8 mouse cellular contexts compared by ENCODE assay signal in the genomic region with DNA sequence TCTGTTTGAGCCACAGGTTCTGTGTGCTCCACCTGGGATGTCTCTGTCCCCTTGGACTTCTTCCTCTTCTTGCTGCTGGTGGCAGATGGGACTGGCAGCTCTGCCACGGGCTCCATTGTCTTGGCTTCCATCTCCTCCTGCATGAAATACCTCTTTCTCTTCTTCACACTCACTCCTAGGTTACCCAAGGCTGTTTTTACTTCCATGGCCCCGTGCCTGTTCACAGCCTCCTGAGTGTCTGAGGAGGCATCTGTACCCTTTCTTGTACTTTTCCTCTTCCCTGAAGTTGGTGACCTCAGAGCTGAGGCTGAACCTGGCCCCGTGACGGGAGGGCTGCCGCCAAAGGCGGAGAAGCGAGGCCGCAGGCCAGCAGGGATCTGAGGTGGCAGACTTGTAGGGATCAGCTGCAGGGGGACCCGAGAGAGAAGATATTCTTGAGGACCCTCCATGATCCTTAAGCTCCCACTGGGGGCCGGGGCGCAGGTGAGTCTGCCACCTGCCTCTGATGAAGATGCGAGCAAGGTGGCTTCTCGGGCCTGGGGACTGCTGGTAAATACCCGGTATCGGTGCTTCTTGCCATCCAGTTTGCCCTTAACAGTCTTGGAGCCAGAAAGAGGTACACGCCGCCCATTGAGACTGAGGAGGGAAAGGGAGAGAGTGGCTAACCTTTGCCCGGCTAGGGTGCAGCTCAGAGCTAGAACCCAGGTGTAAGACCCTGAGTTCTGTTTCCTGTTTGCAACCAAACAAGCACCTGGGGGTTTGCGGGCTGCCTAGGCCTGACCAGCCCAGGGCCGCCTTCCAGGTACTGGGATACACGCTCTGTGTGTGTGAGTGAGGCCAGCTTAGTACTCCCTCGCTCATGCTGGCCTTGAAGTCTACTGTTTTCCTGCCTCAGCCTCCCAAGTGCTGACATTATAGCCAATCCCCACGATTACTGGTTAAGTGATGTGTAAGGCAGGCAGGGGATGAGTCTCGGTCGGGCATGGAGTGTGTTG. TPM values are rescaled to one million over a fixed set of nuclear protein-coding genes. Genes with fewer than 3 reads are reported as not detected.
A peak's percentile ranks its signal among the peaks of the same experiment; 100 is the strongest.
DNase-seq lines count a peak whose midpoint lies in the region; ATAC-seq and TF ChIP-seq lines count a peak whose summit lies in the region.

No protein-coding gene starts in this region.

- peak overlapping the region; percentile 71; the same call in 1 of the 2 replicates for H3K4me3 ChIP-seq in heart, embryonic 11.5 days (ENCODE audit: low read depth, low read length)
- peak overlapping the region; percentile 75 for H3K4me3 ChIP-seq in bone marrow macrophage, adult 2 months (ENCODE audit: insufficient read depth, low read length)
- H3K4me3 ChIP-seq in hindbrain, embryonic 16.5 days (ENCODE audit: low read length): peak overlapping the region; percentile 75
- H3K4me3 ChIP-seq in midbrain, embryonic 13.5 days (replicated peaks): peak overlapping the region; percentile 74; the same call in 1 of the 2 replicates
- no peak overlapping the region; the same call in 1 of the 2 replicates for H3K4me3 ChIP-seq in layer of hippocampus, adult 2 months

- no peak for ATAC-seq in heart, embryonic 11.5 days (replicated peaks; ENCODE audit: insufficient number of reproducible peaks, low FRiP score, low TSS enrichment)
- no peak for ATAC-seq in hindbrain, embryonic 16.5 days
- no peak for ATAC-seq in midbrain, embryonic 13.5 days

- H3K9me3 ChIP-seq in heart, embryonic 11.5 days (replicated peaks; ENCODE audit: control insufficient read depth, low read length): no peaks in the 10 kb centered on the region
- no peaks in the 10 kb centered on the region for H3K9me3 ChIP-seq in hindbrain, embryonic 16.5 days (ENCODE audit: control insufficient read depth, low read length)
- H3K9me3 ChIP-seq in midbrain, embryonic 13.5 days: no peaks in the 10 kb centered on the region

- H3K27ac ChIP-seq in heart, embryonic 11.5 days (ENCODE audit: low read depth, low read length): no peak overlapping the region
- no peak overlapping the region for H3K27ac ChIP-seq in bone marrow macrophage, adult 2 months (ENCODE audit: insufficient read depth, low read depth, low read length)
- no peak overlapping the region for H3K27ac ChIP-seq in hindbrain, embryonic 16.5 days (ENCODE audit: low read depth, low read length)
- no peak overlapping the region for H3K27ac ChIP-seq in midbrain, embryonic 13.5 days
- H3K27ac ChIP-seq in layer of hippocampus, adult 2 months: no peak overlapping the region

- H3K4me1 ChIP-seq in heart, embryonic 11.5 days (ENCODE audit: control insufficient read depth, insufficient read depth, low read length): peaks cover 16% of the 10 kb centered on the region
- H3K4me1 ChIP-seq in bone marrow macrophage, adult 2 months (ENCODE audit: control insufficient read depth, insufficient read depth, low read length): peaks cover 19% of the 10 kb centered on the region
- peaks cover 20% of the 10 kb centered on the region for H3K4me1 ChIP-seq in hindbrain, embryonic 16.5 days (ENCODE audit: control insufficient read depth, insufficient read depth, low read depth, low read length)
- H3K4me1 ChIP-seq in midbrain, embryonic 13.5 days (replicated peaks): peaks cover 40% of the 10 kb centered on the region

- peak overlapping the region; percentile 99; the same call in 1 of the 2 replicates for H3K4me2 ChIP-seq in heart, embryonic 11.5 days
- peak overlapping the region; percentile 99 for H3K4me2 ChIP-seq in hindbrain, embryonic 16.5 days (ENCODE audit: low read length)
- H3K4me2 ChIP-seq in midbrain, embryonic 13.5 days (replicated peaks): peak overlapping the region; percentile 98

- H3K27me3 ChIP-seq in heart, embryonic 11.5 days (ENCODE audit: control insufficient read depth, insufficient read depth, low read length): no peaks in the 10 kb centered on the region
- H3K27me3 ChIP-seq in hindbrain, embryonic 16.5 days (replicated peaks; ENCODE audit: control insufficient read depth, insufficient read depth, low read length): 0 out of 2 replicates have a peak, but pooled peaks cover 2% of the 10 kb centered on the region
- 0 out of 2 replicates have a peak, but pooled peaks cover 9% of the 10 kb centered on the region for H3K27me3 ChIP-seq in midbrain, embryonic 13.5 days

- no peak for TF ChIP-seq POLR2A in bone marrow macrophage, adult 2 months (IDR thresholded peaks at IDR 0.05; ENCODE audit: borderline replicate concordance, low read depth, low read length)

- H3K36me3 ChIP-seq in heart, embryonic 11.5 days (ENCODE audit: control insufficient read depth, insufficient read depth, low read length): peaks cover 13% of the 10 kb centered on the region
- peaks cover 15% of the 10 kb centered on the region for H3K36me3 ChIP-seq in hindbrain, embryonic 16.5 days (ENCODE audit: control insufficient read depth, insufficient read depth, low read length)
- H3K36me3 ChIP-seq in midbrain, embryonic 13.5 days: peaks cover 41% of the 10 kb centered on the region

- H3K9ac ChIP-seq in heart, embryonic 11.5 days (ENCODE audit: low read depth, low read length): peak overlapping the region; percentile 71; the same call in 1 of the 2 replicates
- no peak overlapping the region for H3K9ac ChIP-seq in hindbrain, embryonic 16.5 days (ENCODE audit: low read depth, low read length)
- H3K9ac ChIP-seq in midbrain, embryonic 13.5 days (replicated peaks): peak overlapping the region; percentile 39; the same call in 1 of the 2 replicates

- DNase-seq in heart, adult 9 months (ENCODE audit: low spot score in 2 of 2): no peak
- no peak for DNase-seq in layer of hippocampus, adult 2 months (ENCODE audit: low spot score in 2 of 2)
- DNase-seq in layer of hippocampus, postnatal 10 days (ENCODE audit: low spot score in 2 of 2): no peak
- no peak for DNase-seq in cerebellum, adult 11 months

- TF ChIP-seq CTCF in bone marrow macrophage, adult 2 months (IDR thresholded peaks at IDR 0.05; ENCODE audit: low read depth, low read length): no peak
- no peak for TF ChIP-seq CTCF in layer of hippocampus, adult 2 months (conservative IDR thresholded peaks at IDR 0.05)

- 91% methylated on average over 25 of the region's 25 CpGs for WGBS in heart, embryonic 11.5 days (ENCODE audit: insufficient replicate concordance)
- WGBS in hindbrain, embryonic 16.5 days: 91% methylated on average over 25 of the region's 25 CpGs
- 92% methylated on average over 25 of the region's 25 CpGs for WGBS in midbrain, embryonic 13.5 days

RNA-seq across cellular contexts. Expression of a gene that starts 1.6 kb away (rescaled TPM):
- polyA plus RNA-seq in heart, embryonic 11.5 days (2014; fragmentation: Nextera tagmentation; extraction: Ambion mirVana): 17.6 and 18.9 TPM in 2 replicates
- 7.8 and 8.4 TPM in 2 replicates for polyA plus RNA-seq in bone marrow macrophage, adult 2 months (2012; ENCODE audit: insufficient read depth, insufficient read length, missing spikeins)
- polyA plus RNA-seq in hindbrain, embryonic 16.5 days (2015; fragmentation: Nextera tagmentation; extraction: Ambion mirVana): 23.1 and 23.6 TPM in 2 replicates
- 19.6 and 20.4 TPM in 2 replicates for polyA plus RNA-seq in midbrain, embryonic 13.5 days (2015; fragmentation: Nextera tagmentation; extraction: Ambion mirVana)
- total RNA-seq in layer of hippocampus, adult 2 months (2021): 10 to 100 TPM; 18.1 to 19.5 TPM
- 10 to 100 TPM; 17.6 to 18.1 TPM for total RNA-seq in layer of hippocampus, postnatal 10 days (2021)

RNA-seq across cellular contexts. Expression of a gene that starts 1.9 kb away (rescaled TPM):
- polyA plus RNA-seq in heart, embryonic 11.5 days (2014; fragmentation: Nextera tagmentation; extraction: Ambion mirVana): 12.4 and 17.6 TPM in 2 replicates
- polyA plus RNA-seq in bone marrow macrophage, adult 2 months (2012; ENCODE audit: insufficient read depth, insufficient read length, missing spikeins): 1.6 and 4.0 TPM in 2 replicates
- polyA plus RNA-seq in hindbrain, embryonic 16.5 days (2015; fragmentation: Nextera tagmentation; extraction: Ambion mirVana): 1.5 and 1.9 TPM in 2 replicates
- 1.2 and 2.3 TPM in 2 replicates for polyA plus RNA-seq in midbrain, embryonic 13.5 days (2015; fragmentation: Nextera tagmentation; extraction: Ambion mirVana)
- total RNA-seq in layer of hippocampus, adult 2 months (2021): 1 to 10 TPM; 6.1 to 6.9 TPM
- total RNA-seq in layer of hippocampus, postnatal 10 days (2021): 1 to 10 TPM; 3.4 to 4.5 TPM

RNA-seq across cellular contexts. Expression of a gene that starts 13.1 kb away (rescaled TPM):
- 72.5 and 74.5 TPM in 2 replicates for polyA plus RNA-seq in heart, embryonic 11.5 days (2014; fragmentation: Nextera tagmentation; extraction: Ambion mirVana)
- 30.7 and 35.4 TPM in 2 replicates for polyA plus RNA-seq in bone marrow macrophage, adult 2 months (2012; ENCODE audit: insufficient read depth, insufficient read length, missing spikeins)
- polyA plus RNA-seq in hindbrain, embryonic 16.5 days (2015; fragmentation: Nextera tagmentation; extraction: Ambion mirVana): 80.6 and 87.2 TPM in 2 replicates
- 84.1 and 91.9 TPM in 2 replicates for polyA plus RNA-seq in midbrain, embryonic 13.5 days (2015; fragmentation: Nextera tagmentation; extraction: Ambion mirVana)
- total RNA-seq in layer of hippocampus, adult 2 months (2021): 10 to 100 TPM; 51.7 to 51.9 TPM
- 10 to 100 TPM; 43.1 to 43.9 TPM for total RNA-seq in layer of hippocampus, postnatal 10 days (2021)

RNA-seq across cellular contexts. Expression of a gene that starts 24.1 kb away (rescaled TPM):
- 6.1 and 6.6 TPM in 2 replicates for polyA plus RNA-seq in heart, embryonic 11.5 days (2014; fragmentation: Nextera tagmentation; extraction: Ambion mirVana)
- polyA plus RNA-seq in bone marrow macrophage, adult 2 months (2012; ENCODE audit: insufficient read depth, insufficient read length, missing spikeins): 14.5 and 18.9 TPM in 2 replicates
- polyA plus RNA-seq in hindbrain, embryonic 16.5 days (2015; fragmentation: Nextera tagmentation; extraction: Ambion mirVana): 22.6 and 25.1 TPM in 2 replicates
- 27.6 and 28.9 TPM in 2 replicates for polyA plus RNA-seq in midbrain, embryonic 13.5 days (2015; fragmentation: Nextera tagmentation; extraction: Ambion mirVana)
- 10 to 100 TPM; 36.4 to 36.5 TPM for total RNA-seq in layer of hippocampus, adult 2 months (2021)
- total RNA-seq in layer of hippocampus, postnatal 10 days (2021): 10 to 100 TPM; 33.8 to 33.9 TPM

RNA-seq across cellular contexts. Expression of a gene that starts 46.2 kb away (rescaled TPM):
- 2.2 and 3.7 TPM in 2 replicates for polyA plus RNA-seq in heart, embryonic 11.5 days (2014; fragmentation: Nextera tagmentation; extraction: Ambion mirVana)
- 0.95 TPM in 1 of 2 replicates, not detected in the other for polyA plus RNA-seq in bone marrow macrophage, adult 2 months (2012; ENCODE audit: insufficient read depth, insufficient read length, missing spikeins)
- 2.2 and 2.5 TPM in 2 replicates for polyA plus RNA-seq in hindbrain, embryonic 16.5 days (2015; fragmentation: Nextera tagmentation; extraction: Ambion mirVana)
- polyA plus RNA-seq in midbrain, embryonic 13.5 days (2015; fragmentation: Nextera tagmentation; extraction: Ambion mirVana): 1.1 and 1.2 TPM in 2 replicates
- 1 to 10 TPM; 3.2 to 3.5 TPM for total RNA-seq in layer of hippocampus, adult 2 months (2021)
- 1 to 10 TPM; 1.7 to 1.8 TPM for total RNA-seq in layer of hippocampus, postnatal 10 days (2021)
